Mouse (Mus musculus): Measurements from ENCODE around the gene Rhox2c. TPM values are rescaled to one million over a fixed set of nuclear protein-coding genes. Genes with fewer than 3 reads are reported as not detected.
"Not testable (repeated sequence)": the region's sequence is repeated elsewhere in the genome, so short reads cannot be mapped to it uniquely, and the experiment has no call there.

Rhox2c gene
- 0.88 and 1.0 TPM in 2 replicates for polyA plus RNA-seq (2016; fragmentation: Nextera tagmentation; extraction: Ambion mirVana)

DNA sequence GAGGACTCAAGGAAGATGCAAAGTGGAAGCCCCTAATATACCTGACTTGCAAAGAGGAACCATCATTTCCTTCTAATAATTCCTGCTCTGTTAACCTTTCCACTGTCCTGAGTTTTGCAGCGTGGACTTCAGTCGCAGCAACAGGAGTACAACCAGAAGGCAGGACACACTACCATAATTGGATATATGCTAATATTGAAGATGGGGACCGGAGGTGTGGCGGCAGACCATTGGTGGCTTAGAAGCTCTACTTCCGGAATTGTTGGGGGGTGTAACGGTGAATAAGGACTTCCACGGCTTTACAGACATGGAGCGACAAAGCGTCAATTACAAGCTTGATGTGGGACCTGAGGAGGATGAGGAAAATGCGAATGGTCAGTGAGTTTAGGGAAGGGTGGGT lies at the start of gene Rhox2c:
Gene Rhox2c (plus strand): TSS at position 301 of the 400 bp plus-strand sequence.
- H3K9ac ChIP-seq; H3K4me3 ChIP-seq; H3K9me3 ChIP-seq; H3K27me3 ChIP-seq; H3K4me1 ChIP-seq; H3K36me3 ChIP-seq; ATAC-seq (ENCODE audit: insufficient number of reproducible peaks, insufficient read depth, low FRiP score, low TSS enrichment); H3K27ac ChIP-seq; H3K4me2 ChIP-seq (replicated peaks): not testable (repeated sequence)
- 96% methylated on average over 7 of the region's 10 CpGs for WGBS

DNA sequence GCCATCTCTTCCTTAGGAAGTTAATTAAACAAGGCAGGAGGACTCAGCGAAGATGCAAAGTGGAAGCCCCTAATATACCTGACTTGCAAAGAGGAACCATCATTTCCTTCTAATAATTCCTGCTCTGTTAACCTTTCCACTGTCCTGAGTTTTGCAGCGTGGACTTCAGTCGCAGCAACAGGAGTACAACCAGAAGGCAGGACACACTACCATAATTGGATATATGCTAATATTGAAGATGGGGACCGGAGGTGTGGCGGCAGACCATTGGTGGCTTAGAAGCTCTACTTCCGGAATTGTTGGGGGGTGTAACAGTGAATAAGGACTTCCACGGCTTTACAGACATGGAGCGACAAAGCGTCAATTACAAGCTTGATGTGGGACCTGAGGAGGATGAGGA lies 41.7 kb upstream of the Rhox2c start, which contains the start of gene Rhox2b:
Gene Rhox2b (plus strand): TSS at position 301 of the 400 bp plus-strand sequence.
- not testable (repeated sequence) for ATAC-seq (ENCODE audit: insufficient number of reproducible peaks, insufficient read depth, low FRiP score, low TSS enrichment); H3K27me3 ChIP-seq; H3K27ac ChIP-seq; H3K4me3 ChIP-seq; H3K9me3 ChIP-seq; H3K4me2 ChIP-seq (replicated peaks); H3K36me3 ChIP-seq; H3K9ac ChIP-seq; H3K4me1 ChIP-seq
- WGBS = no CpG with 5 or more reads among the region's 9 CpGs

DNA sequence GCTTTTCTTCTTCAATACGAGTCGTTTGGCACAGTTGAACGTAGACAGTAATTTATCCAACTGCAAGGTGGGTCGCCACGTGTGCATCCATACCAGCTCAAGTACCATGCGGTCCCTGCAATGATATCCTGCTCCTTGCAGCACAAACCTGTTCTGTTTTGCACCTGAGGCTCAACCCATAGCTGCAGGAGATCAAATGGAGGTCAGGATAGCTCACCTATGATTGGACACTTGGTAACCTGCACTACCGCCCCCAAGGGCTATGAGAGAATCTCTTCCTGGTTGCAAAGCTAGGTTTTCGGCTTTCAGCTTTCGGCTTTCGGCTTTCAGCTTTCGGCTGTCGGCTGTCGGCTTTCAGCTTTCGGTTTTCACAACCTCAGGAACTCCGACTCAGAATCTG lies 21.3 kb upstream of the Rhox2c start, which contains the start of gene Rhox4b:
Gene Rhox4b (plus strand): TSS at position 301 of the 400 bp plus-strand sequence.
- WGBS = 88% methylated on average over 14 of the region's 15 CpGs
- not testable (repeated sequence) for H3K4me1 ChIP-seq; H3K4me2 ChIP-seq (replicated peaks); H3K4me3 ChIP-seq; ATAC-seq (ENCODE audit: insufficient number of reproducible peaks, insufficient read depth, low FRiP score, low TSS enrichment); H3K9me3 ChIP-seq; H3K36me3 ChIP-seq; H3K27me3 ChIP-seq; H3K27ac ChIP-seq; H3K9ac ChIP-seq

DNA sequence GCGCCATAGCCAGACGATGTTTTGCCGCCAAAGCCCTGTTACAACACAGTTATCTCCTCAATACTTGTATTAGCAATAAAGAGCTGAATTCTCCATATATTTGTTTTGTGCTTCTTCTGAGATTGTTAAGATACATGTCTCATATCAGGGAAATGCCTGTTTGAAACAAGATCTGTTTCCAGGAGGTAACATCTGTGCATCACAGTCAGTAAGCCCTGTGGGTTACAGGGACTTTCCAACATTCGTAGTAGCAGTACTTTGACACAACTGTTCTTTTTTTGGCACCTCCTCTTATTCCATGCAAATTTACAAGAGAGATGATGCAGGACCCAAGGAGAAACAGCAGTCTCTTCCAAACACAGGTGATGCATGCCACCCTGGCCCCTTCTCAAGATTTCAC lies 4.8 kb downstream of the Rhox2c start, which contains the start of gene Rhox3c:
Gene Rhox3c (plus strand): TSS at position 301 of the 400 bp plus-strand sequence.
- 89% methylated on average over 3 of the region's 4 CpGs for WGBS
- H3K4me2 ChIP-seq (replicated peaks) = not testable (repeated sequence)

DNA sequence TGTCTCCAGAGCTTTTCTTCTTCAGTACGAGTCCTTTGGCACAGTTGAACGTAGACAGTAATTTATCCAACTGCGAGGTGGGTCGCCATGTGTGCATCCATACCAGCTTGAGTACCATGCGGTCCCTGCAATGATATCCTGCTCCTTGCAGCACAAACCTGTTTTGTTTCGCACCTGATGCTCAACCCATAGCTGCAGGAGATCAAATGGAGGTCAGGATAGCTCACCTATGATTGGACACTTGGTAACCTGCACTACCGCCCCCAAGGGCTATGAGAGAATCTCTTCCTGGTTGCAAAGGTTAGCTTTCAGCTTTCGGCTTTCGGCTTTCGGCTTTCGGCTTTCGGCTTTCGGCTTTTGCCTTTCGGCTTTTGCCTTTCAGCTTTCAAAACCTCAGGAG lies 26.6 kb downstream of the Rhox2c start, which contains the start of gene Rhox4c:
Gene Rhox4c (plus strand): TSS at position 301 of the 400 bp plus-strand sequence.
- WGBS = 91% methylated on average over 14 of the region's 14 CpGs
- H3K4me3 ChIP-seq; H3K27me3 ChIP-seq; H3K27ac ChIP-seq; ATAC-seq (ENCODE audit: insufficient number of reproducible peaks, insufficient read depth, low FRiP score, low TSS enrichment); H3K4me2 ChIP-seq (replicated peaks); H3K36me3 ChIP-seq; H3K9me3 ChIP-seq; H3K4me1 ChIP-seq; H3K9ac ChIP-seq: not testable (repeated sequence)

More for the DNA sequence above, 4.8 kb downstream of the Rhox2c start, which contains the start of gene Rhox3c:
- not testable (repeated sequence) for H3K27me3 ChIP-seq; ATAC-seq (ENCODE audit: insufficient number of reproducible peaks, insufficient read depth, low FRiP score, low TSS enrichment); H3K4me3 ChIP-seq; H3K9me3 ChIP-seq; H3K9ac ChIP-seq; H3K36me3 ChIP-seq; H3K27ac ChIP-seq; H3K4me1 ChIP-seq

DNA sequence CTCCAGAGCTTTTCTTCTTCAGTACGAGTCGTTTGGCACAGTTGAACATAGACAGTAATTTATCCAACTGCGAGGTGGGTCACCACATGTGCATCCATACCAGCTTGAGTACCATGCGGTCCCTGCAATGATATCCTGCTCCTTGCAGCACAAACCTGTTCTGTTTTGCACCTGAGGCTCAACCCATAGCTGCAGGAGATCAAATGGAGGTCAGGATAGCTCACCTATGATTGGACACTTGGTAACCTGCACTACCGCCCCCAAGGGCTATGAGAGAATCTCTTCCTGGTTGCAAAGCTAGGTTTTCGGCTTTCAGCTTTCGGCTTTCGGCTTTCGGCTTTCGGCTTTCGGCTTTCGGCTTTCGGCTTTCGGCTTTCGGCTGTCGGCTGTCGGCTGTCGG lies 60.6 kb downstream of the Rhox2c start, which contains the start of gene Rhox4d:
Gene Rhox4d (plus strand): TSS at position 301 of the 400 bp plus-strand sequence.
- H3K36me3 ChIP-seq; H3K9ac ChIP-seq; H3K9me3 ChIP-seq; H3K27ac ChIP-seq; H3K4me2 ChIP-seq (replicated peaks); H3K4me3 ChIP-seq; H3K27me3 ChIP-seq; H3K4me1 ChIP-seq; ATAC-seq (ENCODE audit: insufficient number of reproducible peaks, insufficient read depth, low FRiP score, low TSS enrichment): not testable (repeated sequence)
- WGBS = 93% methylated on average over 17 of the region's 18 CpGs

Other genes with a start within 250 kb of the Rhox2c start
- not detected in 2 replicates for gene Gm9, start 242.6 kb upstream of the Rhox2c start, polyA plus RNA-seq (2016; fragmentation: Nextera tagmentation; extraction: Ambion mirVana)
- gene Rhox1, start 231.4 kb upstream of the Rhox2c start, polyA plus RNA-seq (2016; fragmentation: Nextera tagmentation; extraction: Ambion mirVana) = not detected in 2 replicates
- 0.38 TPM in 1 of 2 replicates, not detected in the other for gene Rhox2a, start 208.7 kb upstream of the Rhox2c start, polyA plus RNA-seq (2016; fragmentation: Nextera tagmentation; extraction: Ambion mirVana)
- not detected in 2 replicates for gene Rhox3a, start 203.8 kb upstream of the Rhox2c start, polyA plus RNA-seq (2016; fragmentation: Nextera tagmentation; extraction: Ambion mirVana)
- not detected in 2 replicates for gene Rhox4a, start 188.3 kb upstream of the Rhox2c start, polyA plus RNA-seq (2016; fragmentation: Nextera tagmentation; extraction: Ambion mirVana)
- not detected in 2 replicates for gene Rhox3a2, start 73.7 kb upstream of the Rhox2c start, polyA plus RNA-seq (2016; fragmentation: Nextera tagmentation; extraction: Ambion mirVana)
- gene Rhox4a2, start 62.8 kb upstream of the Rhox2c start, polyA plus RNA-seq (2016; fragmentation: Nextera tagmentation; extraction: Ambion mirVana) = 1.5 and 2.3 TPM in 2 replicates
- not detected in 2 replicates for gene Rhox2b, start 41.6 kb upstream of the Rhox2c start, polyA plus RNA-seq (2016; fragmentation: Nextera tagmentation; extraction: Ambion mirVana)
- 0.34 and 1.0 TPM in 2 replicates for gene Rhox4b, start 21.2 kb upstream of the Rhox2c start, polyA plus RNA-seq (2016; fragmentation: Nextera tagmentation; extraction: Ambion mirVana)
- not detected in 2 replicates for gene Rhox3c, start 4.9 kb downstream of the Rhox2c start, polyA plus RNA-seq (2016; fragmentation: Nextera tagmentation; extraction: Ambion mirVana)
- not detected in 2 replicates for gene Rhox4c, start 26.7 kb downstream of the Rhox2c start, polyA plus RNA-seq (2016; fragmentation: Nextera tagmentation; extraction: Ambion mirVana)
- gene Rhox2d, start 39.7 kb downstream of the Rhox2c start, polyA plus RNA-seq (2016; fragmentation: Nextera tagmentation; extraction: Ambion mirVana) = not detected in 2 replicates
- gene Rhox4d, start 60.7 kb downstream of the Rhox2c start, polyA plus RNA-seq (2016; fragmentation: Nextera tagmentation; extraction: Ambion mirVana) = not detected in 2 replicates
- not detected in 2 replicates for gene Rhox2e, start 76.8 kb downstream of the Rhox2c start, polyA plus RNA-seq (2016; fragmentation: Nextera tagmentation; extraction: Ambion mirVana)
- not detected in 2 replicates for gene Rhox3e, start 88.3 kb downstream of the Rhox2c start, polyA plus RNA-seq (2016; fragmentation: Nextera tagmentation; extraction: Ambion mirVana)
- not detected in 2 replicates for gene Rhox4e, start 103.7 kb downstream of the Rhox2c start, polyA plus RNA-seq (2016; fragmentation: Nextera tagmentation; extraction: Ambion mirVana)
- gene Rhox2f, start 117.7 kb downstream of the Rhox2c start, polyA plus RNA-seq (2016; fragmentation: Nextera tagmentation; extraction: Ambion mirVana) = 0.55 TPM in 1 of 2 replicates, not detected in the other
- gene Rhox3f, start 127.3 kb downstream of the Rhox2c start, polyA plus RNA-seq (2016; fragmentation: Nextera tagmentation; extraction: Ambion mirVana) = not detected in 2 replicates
- not detected in 2 replicates for gene Rhox4f, start 154.0 kb downstream of the Rhox2c start, polyA plus RNA-seq (2016; fragmentation: Nextera tagmentation; extraction: Ambion mirVana)
- not detected in 2 replicates for gene Rhox3g, start 174.9 kb downstream of the Rhox2c start, polyA plus RNA-seq (2016; fragmentation: Nextera tagmentation; extraction: Ambion mirVana)
- gene Rhox2g, start 189.8 kb downstream of the Rhox2c start, polyA plus RNA-seq (2016; fragmentation: Nextera tagmentation; extraction: Ambion mirVana) = not detected in 2 replicates
- gene Rhox4g, start 197.6 kb downstream of the Rhox2c start, polyA plus RNA-seq (2016; fragmentation: Nextera tagmentation; extraction: Ambion mirVana) = not detected in 2 replicates
- not detected in 2 replicates for gene Rhox3h, start 215.1 kb downstream of the Rhox2c start, polyA plus RNA-seq (2016; fragmentation: Nextera tagmentation; extraction: Ambion mirVana)
- gene Rhox2h, start 219.6 kb downstream of the Rhox2c start, polyA plus RNA-seq (2016; fragmentation: Nextera tagmentation; extraction: Ambion mirVana) = not detected in 2 replicates

Measured in embryonic facial prominence, embryonic 12.5 days (tissue).